Mouse (Mus musculus) limb, embryonic 15.5 days (tissue): Measurements from ENCODE around the gene Gm27027. TPM values are rescaled to one million over a fixed set of nuclear protein-coding genes. Genes with fewer than 3 reads are reported as not detected.

Source experiments
- ATAC-seq: fragments of 200-750 bp; cut with Nextera tagmentation; 2 replicates; pipeline ENCODE4 v1.8.0; 2017; ENCODE audit warnings: low read depth, moderate TSS enrichment; ENCODE audit not compliant: insufficient number of reproducible peaks, low FRiP score, low TSS enrichment
- H3K27ac ChIP-seq: fragments of 300-500 bp; sonication (generic); 2 replicates; pipeline ENCODE4 v1.5.1; 2015; ENCODE audit warnings: moderate library complexity, mild to moderate bottlenecking, inconsistent platforms
- H3K27me3 ChIP-seq: fragments of 300-500 bp; sonication (generic); 2 replicates; pipeline ENCODE4 v1.6.1; 2015; ENCODE audit warnings: inconsistent platforms
- H3K36me3 ChIP-seq: fragments of 300-500 bp; sonication (generic); 2 replicates; pipeline ENCODE4 v1.6.1; 2015; ENCODE audit warnings: inconsistent platforms
- H3K4me1 ChIP-seq: fragments of 300-500 bp; sonication (generic); 2 replicates; pipeline ENCODE4 v1.6.1; 2015; ENCODE audit warnings: inconsistent platforms
- H3K4me2 ChIP-seq: fragments of 300-500 bp; sonication (generic); 2 replicates; pipeline ENCODE4 v1.6.1; 2015; ENCODE audit warnings: mild to moderate bottlenecking, inconsistent platforms
- H3K4me3 ChIP-seq: fragments of 300-500 bp; sonication (generic); 2 replicates; pipeline ENCODE4 v1.5.1; 2015; ENCODE audit warnings: mild to moderate bottlenecking, inconsistent platforms
- H3K9ac ChIP-seq: fragments of 300-500 bp; sonication (generic); 2 replicates; pipeline ENCODE4 v1.6.1; 2015; ENCODE audit warnings: inconsistent platforms
- H3K9me3 ChIP-seq: fragments of 300-500 bp; sonication (generic); 2 replicates; pipeline ENCODE4 v1.6.1; 2016; ENCODE audit warnings: inconsistent platforms
- WGBS: fragments of 180-500 bp; shearing (Covaris S2); methylation state at CpG from one replicate; pipeline ENCODE4 v1.1.7; 2015; 5-methylcytosine and 5-hydroxymethylcytosine counted together
- polyA plus RNA-seq: library from polyadenylated mRNA; unstranded; fragments of >200 nt; fragmentation: Nextera tagmentation; extraction: Ambion mirVana; gene quantifications from 2 replicates; pipeline ENCODE4 v1.2.1, GENCODE M21; 2015

The Gm27027 gene
- polyA plus RNA-seq, 1 experiment from 2014 or later, result not detected

DNA sequence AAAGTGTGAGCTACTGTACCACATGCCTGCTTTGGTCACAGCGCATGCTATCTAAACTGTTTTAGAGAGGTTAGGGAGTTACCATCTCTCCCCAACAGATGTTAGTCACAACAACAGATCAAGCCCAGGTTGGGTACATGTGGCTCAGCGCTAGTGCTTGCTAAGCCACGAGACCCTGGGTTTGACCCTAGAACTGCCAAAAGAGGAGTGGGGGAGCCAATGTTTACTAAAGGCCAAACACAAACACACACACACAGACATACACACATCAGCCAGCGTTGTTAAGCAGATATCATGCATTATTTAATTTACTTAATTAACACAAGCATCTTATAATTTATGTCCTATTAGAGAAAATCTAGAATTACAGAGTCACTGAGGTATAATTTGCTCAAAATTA lies 5.8 kb upstream of the Gm27027 start:
- no peaks in the 10 kb centered on the region for H3K4me1 ChIP-seq
- H3K36me3 ChIP-seq, result peaks cover 88% of the 10 kb centered on the region
- H3K27me3 ChIP-seq, result no peaks in the 10 kb centered on the region
- ATAC-seq, result no peak
- WGBS, result 80% methylated on average over 4 of the region's 4 CpGs
- no peak overlapping the region for H3K4me3 ChIP-seq
- H3K27ac ChIP-seq, result no peak overlapping the region
- no peak overlapping the region for H3K9ac ChIP-seq
- no peaks in the 10 kb centered on the region for H3K9me3 ChIP-seq
- no peak overlapping the region for H3K4me2 ChIP-seq

- Histone ChIP-seq H3K36me3 (peaks cover 88% of the 10 kb centered on the region), H3K4me3 (no peak overlapping the region), H3K4me2 (no peak overlapping the region), H3K9me3 (no peaks in the 10 kb centered on the region), H3K27ac (no peak overlapping the region), H3K4me1 (no peaks in the 10 kb centered on the region), H3K27me3 (no peaks in the 10 kb centered on the region), H3K9ac (no peak overlapping the region)
- no peak for ATAC-seq
- WGBS, result 82% methylated on average over 6 of the region's 6 CpGs
Measured at GRCm38 (mm10) chr2:94001411-94001810, 5.3 kb upstream of the Gm27027 start.

- H3K9ac ChIP-seq, result no peak overlapping the region
- no peak for ATAC-seq
- peaks cover 95% of the 10 kb centered on the region for H3K36me3 ChIP-seq
- H3K27ac ChIP-seq, result no peak overlapping the region
- H3K27me3 ChIP-seq, result no peaks in the 10 kb centered on the region
- 70% methylated on average over 3 of the region's 3 CpGs for whole genome bisulfite sequencing
- no peaks in the 10 kb centered on the region for H3K9me3 ChIP-seq
- H3K4me2 ChIP-seq, result no peak overlapping the region
- H3K4me3 ChIP-seq, result no peak overlapping the region
- H3K4me1 ChIP-seq, result no peaks in the 10 kb centered on the region
Measured at GRCm38 (mm10) chr2:93992810-93993209, 3.3 kb downstream of the Gm27027 start.

DNA sequence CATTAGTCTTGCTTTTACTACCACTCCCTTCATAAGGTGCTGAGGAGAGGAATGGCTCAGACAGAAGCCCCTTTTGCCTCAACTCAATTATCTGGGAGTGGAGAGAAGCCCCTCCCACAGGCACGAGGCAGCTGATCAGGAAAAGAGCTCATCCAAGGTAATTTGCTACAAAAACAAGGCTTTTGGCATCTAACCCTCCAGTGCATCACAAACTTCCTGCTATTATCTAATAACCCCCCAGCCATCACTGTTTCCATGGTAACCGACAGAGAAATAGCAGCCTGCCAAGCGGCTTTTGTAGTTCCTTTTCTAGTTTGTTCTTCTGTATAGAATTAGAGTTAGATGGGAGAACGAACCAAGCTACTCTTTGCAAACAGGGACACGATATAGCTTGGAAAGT lies 3.9 kb downstream of the Gm27027 start:
- Histone ChIP-seq H3K9me3 (no peaks in the 10 kb centered on the region), H3K27me3 (no peaks in the 10 kb centered on the region), H3K4me3 (no peak overlapping the region), H3K4me1 (no peaks in the 10 kb centered on the region), H3K36me3 (peaks cover 93% of the 10 kb centered on the region), H3K27ac (no peak overlapping the region), H3K4me2 (no peak overlapping the region), H3K9ac (no peak overlapping the region)
- no peak for ATAC-seq
- 65% methylated on average over 5 of the region's 5 CpGs for WGBS

GRCm38 (mm10) chr2:93991336-93991735 lies 4.8 kb downstream of the Gm27027 start:
- H3K4me1 ChIP-seq, result no peaks in the 10 kb centered on the region
- H3K4me3 ChIP-seq, result no peak overlapping the region
- H3K27ac ChIP-seq, result no peak overlapping the region
- H3K4me2 ChIP-seq, result no peak overlapping the region
- ATAC-seq, result no peak
- no peak overlapping the region for H3K9ac ChIP-seq
- peaks cover 92% of the 10 kb centered on the region for H3K36me3 ChIP-seq
- H3K27me3 ChIP-seq, result no peaks in the 10 kb centered on the region
- WGBS, result 84% methylated on average over 3 of the region's 3 CpGs
- H3K9me3 ChIP-seq, result no peaks in the 10 kb centered on the region

- Histone ChIP-seq H3K9ac (no peak overlapping the region), H3K4me2 (no peak overlapping the region), H3K27me3 (no peaks in the 10 kb centered on the region), H3K36me3 (peaks cover 86% of the 10 kb centered on the region), H3K4me3 (no peak overlapping the region), H3K27ac (no peak overlapping the region), H3K9me3 (no peaks in the 10 kb centered on the region), H3K4me1 (no peaks in the 10 kb centered on the region)
- WGBS, result 89% methylated on average over 2 of the region's 2 CpGs
- ATAC-seq, result no peak
Measured at GRCm38 (mm10) chr2:93988440-93988839, 7.7 kb downstream of the Gm27027 start.

- no peaks in the 10 kb centered on the region for H3K9me3 ChIP-seq
- ATAC-seq, result no peak
- H3K4me1 ChIP-seq, result no peaks in the 10 kb centered on the region
- H3K27ac ChIP-seq, result no peak overlapping the region
- WGBS, result 82% methylated on average over 4 of the region's 4 CpGs
- no peaks in the 10 kb centered on the region for H3K27me3 ChIP-seq
- no peak overlapping the region for H3K9ac ChIP-seq
- H3K36me3 ChIP-seq, result peaks cover 72% of the 10 kb centered on the region
- H3K4me2 ChIP-seq, result no peak overlapping the region
- no peak overlapping the region for H3K4me3 ChIP-seq
Measured at GRCm38 (mm10) chr2:93982457-93983235, 13.5 kb downstream of the Gm27027 start.

GRCm38 (mm10) chr2:93979249-93980120 lies 16.7 kb downstream of the Gm27027 start:
- Histone ChIP-seq H3K9ac (no peak overlapping the region), H3K36me3 (peaks cover 52% of the 10 kb centered on the region), H3K4me2 (no peak overlapping the region), H3K4me3 (no peak overlapping the region), H3K27ac (no peak overlapping the region), H3K4me1 (peaks cover 16% of the 10 kb centered on the region), H3K9me3 (no peaks in the 10 kb centered on the region), H3K27me3 (no peaks in the 10 kb centered on the region)
- 84% methylated on average over 7 of the region's 7 CpGs for WGBS
- ATAC-seq, result no peak

DNA sequence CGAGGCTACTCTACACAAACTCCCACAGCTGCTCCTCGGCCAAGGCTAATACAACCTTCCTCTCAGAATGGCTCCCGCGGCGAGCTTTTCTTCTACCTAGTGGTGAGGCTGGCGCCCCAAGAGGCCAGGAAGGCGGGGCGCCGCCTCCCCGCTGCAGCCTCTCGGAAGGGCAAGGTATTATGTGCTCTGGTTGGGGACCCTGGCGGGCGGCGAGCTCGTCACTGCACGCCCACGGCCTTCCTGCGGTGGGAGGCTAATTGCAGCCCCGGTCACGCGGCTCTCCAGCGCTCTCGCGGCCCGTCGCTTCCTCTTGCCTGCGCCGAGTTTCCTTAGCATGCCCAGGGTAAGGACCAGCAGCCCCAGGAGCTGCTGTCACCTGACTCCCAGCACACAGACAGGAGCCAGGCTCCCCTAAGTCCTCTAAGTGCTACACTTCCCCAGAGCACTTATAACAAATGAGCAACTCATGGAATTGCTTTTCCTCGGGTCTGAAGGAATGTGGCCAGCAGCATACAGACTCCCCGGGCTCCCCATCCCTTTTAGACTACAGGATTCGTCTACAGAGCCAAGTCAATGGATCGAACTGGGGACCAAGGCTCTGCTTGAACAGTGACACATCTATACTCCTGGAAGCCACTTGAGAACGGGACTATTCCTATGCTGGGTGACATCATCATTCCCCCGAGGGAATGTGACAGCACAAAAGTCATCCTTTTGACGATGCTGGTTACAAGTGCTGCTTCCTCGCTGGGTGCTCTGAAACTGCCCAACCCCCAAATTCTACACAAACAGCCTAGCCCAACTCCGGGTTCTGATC lies 19.5 kb downstream of the Gm27027 start:
- 3% methylated on average over 37 of the region's 37 CpGs for WGBS

GRCm38 (mm10) chr2:93975526-93976435 lies 20.4 kb downstream of the Gm27027 start:
- ATAC-seq, result peak; percentile 6; the same call in 1 of the 2 replicates

More for the DNA sequence above, 19.5 kb downstream of the Gm27027 start:
- Histone ChIP-seq H3K27ac (no peak overlapping the region), H3K9me3 (no peaks in the 10 kb centered on the region), H3K4me2 (peak overlapping the region; percentile 91), H3K27me3 (no peaks in the 10 kb centered on the region), H3K4me1 (peaks cover 16% of the 10 kb centered on the region), H3K36me3 (peaks cover 24% of the 10 kb centered on the region), H3K4me3 (peak overlapping the region; percentile 44), H3K9ac (peak overlapping the region; percentile 31; the same call in 1 of the 2 replicates)
- peak; percentile 59; the same call in 1 of the 2 replicates for ATAC-seq

GRCm38 (mm10) chr2:93975041-93975440 lies 21.1 kb downstream of the Gm27027 start:
- H3K4me1 ChIP-seq, result peaks cover 16% of the 10 kb centered on the region
- WGBS, result 44% methylated on average over 7 of the region's 7 CpGs
- no peak overlapping the region for H3K27ac ChIP-seq
- H3K4me2 ChIP-seq, result no peak overlapping the region
- H3K9ac ChIP-seq, result no peak overlapping the region
- H3K4me3 ChIP-seq, result no peak overlapping the region
- ATAC-seq, result no peak
- H3K27me3 ChIP-seq, result no peaks in the 10 kb centered on the region
- H3K9me3 ChIP-seq, result no peaks in the 10 kb centered on the region
- peaks cover 8% of the 10 kb centered on the region; the same call in 1 of the 2 replicates for H3K36me3 ChIP-seq

More at GRCm38 (mm10) chr2:93975526-93976435, 20.4 kb downstream of the Gm27027 start:
- H3K9ac ChIP-seq, result peak overlapping the region; percentile 31; the same call in 1 of the 2 replicates
- WGBS, result 23% methylated on average over 21 of the region's 21 CpGs
- H3K27ac ChIP-seq, result no peak overlapping the region
- H3K4me2 ChIP-seq, result peak overlapping the region; percentile 91
- H3K9me3 ChIP-seq, result no peaks in the 10 kb centered on the region
- peaks cover 16% of the 10 kb centered on the region for H3K4me1 ChIP-seq
- no peaks in the 10 kb centered on the region for H3K27me3 ChIP-seq
- peaks cover 15% of the 10 kb centered on the region for H3K36me3 ChIP-seq
- H3K4me3 ChIP-seq, result peak overlapping the region; percentile 44
